Mouse (Mus musculus) limb, embryonic 15.5 days (tissue): ENCODE measurements around the gene Gabarapl2. TPM values are rescaled to one million over a fixed set of nuclear protein-coding genes. Genes with fewer than 3 reads are reported as not detected.
A peak's percentile ranks its signal among the peaks of the same experiment; 100 is the strongest.

ENCODE experiments used
- ATAC-seq: fragments of 200-750 bp; cut with Nextera tagmentation; 2 replicates; pipeline ENCODE4 v1.8.0; 2017; ENCODE audit warnings: low read depth, moderate TSS enrichment; ENCODE audit not compliant: insufficient number of reproducible peaks, low FRiP score, low TSS enrichment
- H3K27ac ChIP-seq: fragments of 300-500 bp; sonication (generic); 2 replicates; pipeline ENCODE4 v1.5.1; 2015; ENCODE audit warnings: moderate library complexity, mild to moderate bottlenecking, inconsistent platforms
- H3K27me3 ChIP-seq: fragments of 300-500 bp; sonication (generic); 2 replicates; pipeline ENCODE4 v1.6.1; 2015; ENCODE audit warnings: inconsistent platforms
- H3K36me3 ChIP-seq: fragments of 300-500 bp; sonication (generic); 2 replicates; pipeline ENCODE4 v1.6.1; 2015; ENCODE audit warnings: inconsistent platforms
- H3K4me1 ChIP-seq: fragments of 300-500 bp; sonication (generic); 2 replicates; pipeline ENCODE4 v1.6.1; 2015; ENCODE audit warnings: inconsistent platforms
- H3K4me2 ChIP-seq: fragments of 300-500 bp; sonication (generic); 2 replicates; pipeline ENCODE4 v1.6.1; 2015; ENCODE audit warnings: mild to moderate bottlenecking, inconsistent platforms
- H3K4me3 ChIP-seq: fragments of 300-500 bp; sonication (generic); 2 replicates; pipeline ENCODE4 v1.5.1; 2015; ENCODE audit warnings: mild to moderate bottlenecking, inconsistent platforms
- H3K9ac ChIP-seq: fragments of 300-500 bp; sonication (generic); 2 replicates; pipeline ENCODE4 v1.6.1; 2015; ENCODE audit warnings: inconsistent platforms
- H3K9me3 ChIP-seq: fragments of 300-500 bp; sonication (generic); 2 replicates; pipeline ENCODE4 v1.6.1; 2016; ENCODE audit warnings: inconsistent platforms
- WGBS: fragments of 180-500 bp; shearing (Covaris S2); methylation state at CpG from one replicate; pipeline ENCODE4 v1.1.7; 2015; 5-methylcytosine and 5-hydroxymethylcytosine counted together
- polyA plus RNA-seq: library from polyadenylated mRNA; unstranded; fragments of >200 nt; fragmentation: Nextera tagmentation; extraction: Ambion mirVana; gene quantifications from 2 replicates; pipeline ENCODE4 v1.2.1, GENCODE M21; 2015

The Gabarapl2 gene
- 165 and 166 TPM in 2 replicates for polyA plus RNA-seq

DNA sequence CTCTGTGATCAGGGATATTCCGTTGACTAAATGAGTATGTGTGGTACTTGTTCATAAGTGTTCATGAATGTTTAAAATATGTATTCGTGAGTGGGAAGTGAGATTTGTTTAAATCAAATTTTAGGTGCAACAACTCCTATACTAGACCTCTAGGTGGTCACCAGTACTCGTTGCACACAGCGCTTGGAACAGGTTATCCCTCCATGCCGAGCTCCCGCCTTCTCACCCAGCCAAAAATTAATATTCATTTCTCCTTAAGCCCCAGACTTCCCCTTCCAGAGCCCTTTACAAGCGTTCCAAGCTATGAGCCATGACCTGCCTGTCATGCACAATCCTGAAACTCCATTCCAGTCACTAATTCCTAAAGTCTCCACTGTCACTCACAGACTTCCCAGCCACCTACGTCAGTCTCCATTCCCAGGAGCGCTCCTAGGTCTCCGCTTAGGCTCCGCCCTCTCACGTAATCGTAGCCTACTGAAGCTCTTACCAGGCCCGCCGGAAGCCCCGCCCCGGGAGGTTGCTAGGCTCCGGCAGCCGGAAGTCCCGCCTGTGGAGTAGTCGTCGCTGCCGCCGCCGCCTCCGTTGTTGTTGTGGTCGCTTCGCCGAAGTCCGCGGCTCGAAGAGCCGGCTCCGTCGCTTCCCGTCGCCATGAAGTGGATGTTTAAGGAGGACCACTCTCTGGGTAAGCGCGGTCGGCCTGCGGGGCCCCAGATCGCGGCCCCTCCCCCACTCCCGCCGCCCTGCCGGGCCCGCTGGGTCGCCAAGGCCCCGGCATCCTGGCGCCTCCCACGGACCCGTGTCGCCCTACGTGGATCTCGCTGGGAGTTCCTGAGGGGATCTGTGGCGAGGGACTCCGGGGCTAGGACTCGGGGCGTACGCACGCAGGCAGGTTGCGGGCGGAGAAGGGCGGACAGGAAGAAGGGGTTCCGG lies at the start of gene Gabarapl2:
Gene Gabarapl2 (plus strand): TSS at position 533 of the 930 bp plus-strand sequence.
- peak within 1 kb of the TSS; percentile 66 for H3K9ac ChIP-seq
- H3K4me2 ChIP-seq, result peak within 1 kb of the TSS; percentile 91
- peaks cover 20% of the 10 kb centered on the region for H3K4me1 ChIP-seq
- ATAC-seq, result peak; percentile 94
- no peaks in the 10 kb centered on the region for H3K27me3 ChIP-seq
- WGBS, result under 1% methylated on average over 64 of the region's 65 CpGs
- H3K4me3 ChIP-seq, result peak within 1 kb of the TSS; percentile 83
- peaks cover 28% of the 10 kb centered on the region for H3K36me3 ChIP-seq
- H3K27ac ChIP-seq, result peak within 1 kb of the TSS; percentile 76
- H3K9me3 ChIP-seq, result no peaks in the 10 kb centered on the region

DNA sequence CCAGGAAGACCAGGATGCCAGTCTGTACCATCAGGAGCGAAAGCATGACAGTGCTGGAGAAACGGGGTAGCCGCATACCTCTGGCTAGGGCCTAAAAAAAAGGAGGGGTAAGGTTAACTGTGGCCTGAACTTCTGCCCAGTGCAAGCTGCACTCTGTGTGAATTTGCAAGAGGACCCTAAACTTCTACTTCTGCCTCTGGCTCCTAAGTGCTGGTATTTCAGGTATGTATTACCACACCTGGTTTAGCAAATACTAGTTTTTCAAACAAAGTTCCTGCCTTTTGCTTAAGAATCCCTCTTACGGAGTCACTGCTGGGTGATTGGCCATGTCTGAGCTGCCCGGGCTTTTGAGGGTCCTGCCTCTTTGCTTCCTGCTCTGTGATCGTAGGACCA lies 49.6 kb upstream of the Gabarapl2 start:
- no peak overlapping the region for H3K9ac ChIP-seq
- 55% methylated on average over 6 of the region's 6 CpGs for WGBS
- no peak overlapping the region for H3K27ac ChIP-seq
- H3K9me3 ChIP-seq, result no peaks in the 10 kb centered on the region
- H3K4me1 ChIP-seq, result peaks cover 18% of the 10 kb centered on the region
- H3K36me3 ChIP-seq, result no peaks in the 10 kb centered on the region
- no peak overlapping the region for H3K4me2 ChIP-seq
- peaks cover 33% of the 10 kb centered on the region for H3K27me3 ChIP-seq
- H3K4me3 ChIP-seq, result no peak overlapping the region
- no peak for ATAC-seq

DNA sequence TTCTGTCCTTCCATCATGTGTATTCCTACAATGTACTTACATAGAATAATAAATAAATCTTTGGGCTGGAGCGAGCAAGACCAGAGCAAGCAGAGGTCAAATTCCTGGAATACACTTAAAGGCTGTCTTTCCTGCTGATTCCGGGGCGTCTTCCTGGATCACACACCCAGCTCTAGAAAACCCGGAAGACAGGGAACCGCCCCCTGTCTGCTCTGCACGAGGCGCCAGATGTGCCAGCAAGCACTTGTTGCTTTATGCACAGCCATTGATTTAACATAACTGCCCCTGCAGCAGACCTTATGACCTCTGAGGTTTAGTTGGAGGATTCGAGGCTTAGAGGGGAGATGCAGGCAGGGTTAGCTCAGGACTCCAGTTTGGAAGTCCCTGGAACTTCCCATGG lies 48.5 kb upstream of the Gabarapl2 start:
- H3K27ac ChIP-seq, result no peak overlapping the region
- H3K4me1 ChIP-seq, result peaks cover 18% of the 10 kb centered on the region
- no peak overlapping the region for H3K9ac ChIP-seq
- WGBS, result 19% methylated on average over 8 of the region's 8 CpGs
- peaks cover 33% of the 10 kb centered on the region for H3K27me3 ChIP-seq
- H3K36me3 ChIP-seq, result no peaks in the 10 kb centered on the region
- no peaks in the 10 kb centered on the region for H3K9me3 ChIP-seq
- no peak for ATAC-seq
- no peak overlapping the region for H3K4me2 ChIP-seq
- H3K4me3 ChIP-seq, result no peak overlapping the region

DNA sequence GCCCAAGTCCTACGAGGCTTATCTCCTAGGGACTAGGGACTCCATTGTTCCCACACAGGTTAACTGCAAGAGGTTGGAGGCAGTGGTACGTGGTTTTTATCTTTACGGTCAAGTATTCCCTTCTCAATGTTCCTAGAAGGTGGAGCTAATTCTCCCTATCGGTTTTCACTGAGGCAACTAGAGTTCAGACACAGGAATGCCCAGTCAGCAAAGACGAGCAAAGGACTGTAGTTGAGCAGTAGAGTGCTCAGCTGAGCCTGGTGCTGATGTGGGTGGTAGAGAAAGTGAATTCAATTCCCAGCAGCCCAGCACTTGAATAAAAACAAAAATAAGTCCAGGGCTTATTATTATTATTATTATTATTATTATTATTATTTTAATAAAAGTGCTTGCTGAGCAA lies 47.9 kb upstream of the Gabarapl2 start:
- 55% methylated on average over 5 of the region's 5 CpGs for WGBS
- Histone ChIP-seq H3K27ac (no peak overlapping the region), H3K36me3 (no peaks in the 10 kb centered on the region), H3K9ac (no peak overlapping the region), H3K4me3 (no peak overlapping the region), H3K27me3 (peaks cover 33% of the 10 kb centered on the region), H3K4me1 (peaks cover 18% of the 10 kb centered on the region), H3K4me2 (no peak overlapping the region), H3K9me3 (no peaks in the 10 kb centered on the region)
- no peak for ATAC-seq

DNA sequence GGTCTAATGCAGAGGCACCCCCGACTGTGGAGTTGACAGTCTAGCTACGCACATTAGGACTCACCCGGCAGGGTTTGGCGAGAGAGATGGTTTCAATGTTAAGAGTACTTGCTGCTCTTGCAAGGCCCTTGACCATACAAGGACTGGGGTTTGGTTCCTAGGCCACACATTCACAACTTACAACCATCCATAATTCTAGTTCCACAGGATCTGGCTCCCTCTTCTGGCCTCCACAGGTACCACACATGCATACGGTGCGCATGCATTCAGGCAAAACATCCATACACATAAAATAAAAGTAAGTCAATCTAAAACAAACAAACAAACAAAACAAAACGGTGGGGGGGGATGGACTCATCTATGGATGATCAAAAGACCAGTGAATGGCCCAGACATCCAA lies 45.5 kb upstream of the Gabarapl2 start:
- Histone ChIP-seq H3K9me3 (no peaks in the 10 kb centered on the region), H3K4me1 (peaks cover 6% of the 10 kb centered on the region), H3K27ac (no peak overlapping the region), H3K4me2 (no peak overlapping the region), H3K36me3 (no peaks in the 10 kb centered on the region), H3K4me3 (no peak overlapping the region), H3K27me3 (peaks cover 22% of the 10 kb centered on the region), H3K9ac (no peak overlapping the region)
- no peak for ATAC-seq
- WGBS, result 85% methylated on average over 7 of the region's 7 CpGs

DNA sequence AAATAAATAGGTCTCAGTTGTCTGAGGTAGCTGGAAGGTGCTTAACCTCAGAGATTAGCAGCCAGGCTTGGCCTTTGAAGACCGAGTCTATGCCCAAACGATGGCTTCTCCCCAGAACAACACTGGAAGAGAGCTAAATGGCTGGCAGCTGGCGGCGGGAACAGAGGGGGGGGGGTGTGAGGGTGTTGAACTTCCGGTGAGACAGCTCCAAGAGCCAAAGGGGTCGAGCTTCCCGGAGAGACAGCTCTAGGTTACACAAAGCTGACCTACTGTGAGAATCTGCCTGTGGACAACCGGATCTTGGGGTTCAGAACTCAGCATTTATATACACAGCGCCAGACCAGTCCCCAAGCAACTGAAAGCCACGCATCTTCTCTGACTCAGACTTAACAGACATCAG lies 41.9 kb upstream of the Gabarapl2 start:
- Histone ChIP-seq H3K4me2 (no peak overlapping the region), H3K9me3 (no peaks in the 10 kb centered on the region), H3K36me3 (no peaks in the 10 kb centered on the region), H3K4me3 (no peak overlapping the region), H3K27ac (no peak overlapping the region), H3K9ac (no peak overlapping the region), H3K4me1 (no peaks in the 10 kb centered on the region), H3K27me3 (no peaks in the 10 kb centered on the region)
- no peak for ATAC-seq
- 41% methylated on average over 10 of the region's 10 CpGs for WGBS

DNA sequence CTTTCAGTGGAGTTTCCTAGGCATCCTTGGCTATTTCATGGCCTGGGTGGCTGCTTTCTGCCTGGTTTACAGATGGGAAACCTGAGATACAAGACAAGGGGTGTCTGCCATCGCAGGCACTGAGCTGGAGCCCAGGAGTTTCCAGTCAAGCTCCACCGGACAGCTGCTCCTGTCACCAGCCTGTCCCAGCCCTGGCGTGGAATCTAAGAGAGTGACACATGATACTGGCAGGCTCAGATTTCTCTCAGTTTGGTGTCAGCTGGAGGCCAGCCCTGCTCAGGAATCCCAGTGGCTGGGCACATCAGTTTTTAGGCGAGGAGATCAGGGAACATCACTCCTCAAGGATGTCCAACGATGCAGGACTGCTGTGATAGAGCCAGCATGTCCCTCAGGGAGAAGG lies 38.4 kb upstream of the Gabarapl2 start:
- Histone ChIP-seq H3K27me3 (no peaks in the 10 kb centered on the region), H3K4me2 (no peak overlapping the region), H3K4me1 (peaks cover 9% of the 10 kb centered on the region; the same call in 1 of the 2 replicates), H3K9ac (no peak overlapping the region), H3K36me3 (no peaks in the 10 kb centered on the region), H3K27ac (no peak overlapping the region), H3K9me3 (no peaks in the 10 kb centered on the region), H3K4me3 (no peak overlapping the region)
- WGBS, result 20% methylated on average over 5 of the region's 5 CpGs
- peak; percentile 62 for ATAC-seq

DNA sequence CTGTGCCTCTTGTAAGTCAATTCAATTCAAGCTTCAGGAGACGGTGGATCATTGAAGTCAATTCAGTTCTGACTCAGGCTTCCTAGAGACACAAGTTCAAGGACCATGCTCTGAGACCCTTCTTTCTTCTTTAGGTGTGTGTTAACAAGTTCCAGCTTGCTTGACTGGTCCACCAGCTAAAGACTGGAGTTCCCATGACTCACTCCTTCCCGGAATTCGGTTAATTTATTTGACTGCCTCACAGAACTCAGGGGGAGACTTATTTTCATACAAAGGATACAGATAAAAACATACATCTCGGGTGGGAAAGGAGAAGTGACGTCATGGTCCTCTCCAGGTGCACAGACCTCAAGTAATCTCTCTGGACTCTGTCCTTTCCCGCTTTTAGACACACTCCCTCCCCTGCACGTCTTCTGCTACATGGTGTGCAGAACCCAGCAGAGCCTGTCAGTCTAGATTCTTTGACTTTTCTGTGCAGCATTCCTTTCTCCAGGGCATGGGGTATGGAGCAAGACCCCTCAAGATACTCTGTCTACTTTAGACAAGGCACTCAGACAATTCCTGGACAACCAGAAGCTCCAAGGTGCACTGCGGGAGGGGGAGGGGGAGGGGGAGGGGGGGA lies 34.9 kb upstream of the Gabarapl2 start:
- Histone ChIP-seq H3K36me3 (no peaks in the 10 kb centered on the region), H3K4me2 (no peak overlapping the region), H3K9ac (no peak overlapping the region), H3K4me3 (no peak overlapping the region), H3K9me3 (no peaks in the 10 kb centered on the region), H3K4me1 (peaks cover 25% of the 10 kb centered on the region), H3K27ac (peak overlapping the region; percentile 23), H3K27me3 (peaks cover 11% of the 10 kb centered on the region)
- 44% methylated on average over 7 of the region's 8 CpGs for WGBS
- ATAC-seq, result no peak

DNA sequence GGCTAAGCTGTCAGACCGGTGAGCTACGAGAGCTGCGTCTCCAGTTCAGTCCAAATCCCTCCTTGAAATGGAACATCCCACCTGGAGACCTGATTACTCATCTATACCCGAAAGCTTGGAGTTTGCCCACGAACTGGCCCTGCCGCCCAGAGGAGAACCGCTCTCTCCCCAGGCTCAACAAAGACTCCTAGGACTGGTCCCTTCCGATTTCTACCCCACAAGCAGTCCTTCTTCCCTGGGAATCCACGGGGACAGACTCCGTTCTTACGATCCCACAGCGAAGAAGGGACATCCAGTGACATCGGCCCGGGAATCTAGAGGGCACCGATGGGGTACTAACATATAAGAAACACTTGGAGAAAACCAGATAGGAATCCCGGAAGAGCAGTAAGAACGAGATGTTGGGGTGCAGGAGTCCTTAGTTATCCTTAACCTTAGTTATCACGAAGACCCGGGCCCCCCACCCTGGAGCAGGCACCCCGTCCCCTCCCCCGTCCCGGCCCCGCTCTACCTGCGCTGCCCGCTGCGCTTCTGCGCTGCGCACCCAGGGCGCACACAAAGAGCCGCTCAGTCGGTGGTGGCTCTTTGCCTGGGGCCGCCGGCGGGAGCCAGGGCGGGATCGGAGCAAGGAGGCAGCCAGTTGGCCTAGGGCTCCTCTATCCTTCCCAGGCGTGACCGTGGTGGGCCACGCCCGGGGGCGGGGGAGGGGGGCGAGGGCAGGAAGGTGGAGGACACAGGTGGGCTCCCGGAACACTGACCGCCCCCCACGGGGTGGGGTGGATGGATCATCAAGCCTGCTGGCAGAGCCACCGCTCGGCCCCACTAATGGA lies 30.7 kb upstream of the Gabarapl2 start, which contains the start of gene Chst5:
Gene Chst5 (minus strand): TSS at position 827 of the 830 bp plus-strand sequence.
- peak within 1 kb of the TSS; percentile 33; the same call in 1 of the 2 replicates for H3K27ac ChIP-seq
- 8% methylated on average over 46 of the region's 47 CpGs for WGBS
- H3K9me3 ChIP-seq, result no peaks in the 10 kb centered on the region
- ATAC-seq, result no peak
- H3K4me2 ChIP-seq, result peak within 1 kb of the TSS; percentile 69
- peaks cover 40% of the 10 kb centered on the region for H3K4me1 ChIP-seq
- H3K4me3 ChIP-seq, result peak within 1 kb of the TSS; percentile 41
- peaks cover 11% of the 10 kb centered on the region for H3K27me3 ChIP-seq
- no peaks in the 10 kb centered on the region for H3K36me3 ChIP-seq
- H3K9ac ChIP-seq, result peak within 1 kb of the TSS; percentile 15; the same call in 1 of the 2 replicates

DNA sequence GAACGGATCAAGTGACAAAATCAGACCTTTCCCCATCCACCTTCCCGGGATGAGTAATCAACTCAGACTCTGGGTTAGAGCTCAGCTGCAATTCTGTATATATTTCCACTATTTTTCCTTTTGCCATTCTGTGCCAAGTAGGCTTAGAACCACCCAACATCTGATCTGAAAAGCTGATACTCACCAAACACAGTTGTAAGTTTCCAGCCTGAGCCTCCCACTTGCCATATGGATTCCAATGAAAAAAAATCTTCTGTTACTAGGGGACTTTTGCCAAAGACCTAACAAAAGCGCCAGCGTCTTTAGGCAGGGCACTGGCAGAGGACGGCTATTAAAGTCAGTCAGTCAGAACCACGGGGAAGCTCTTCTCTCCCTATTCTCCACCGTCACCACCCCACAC lies 28.9 kb upstream of the Gabarapl2 start:
- ATAC-seq, result no peak
- WGBS, result 45% methylated on average over 7 of the region's 7 CpGs
- no peak overlapping the region for H3K9ac ChIP-seq

DNA sequence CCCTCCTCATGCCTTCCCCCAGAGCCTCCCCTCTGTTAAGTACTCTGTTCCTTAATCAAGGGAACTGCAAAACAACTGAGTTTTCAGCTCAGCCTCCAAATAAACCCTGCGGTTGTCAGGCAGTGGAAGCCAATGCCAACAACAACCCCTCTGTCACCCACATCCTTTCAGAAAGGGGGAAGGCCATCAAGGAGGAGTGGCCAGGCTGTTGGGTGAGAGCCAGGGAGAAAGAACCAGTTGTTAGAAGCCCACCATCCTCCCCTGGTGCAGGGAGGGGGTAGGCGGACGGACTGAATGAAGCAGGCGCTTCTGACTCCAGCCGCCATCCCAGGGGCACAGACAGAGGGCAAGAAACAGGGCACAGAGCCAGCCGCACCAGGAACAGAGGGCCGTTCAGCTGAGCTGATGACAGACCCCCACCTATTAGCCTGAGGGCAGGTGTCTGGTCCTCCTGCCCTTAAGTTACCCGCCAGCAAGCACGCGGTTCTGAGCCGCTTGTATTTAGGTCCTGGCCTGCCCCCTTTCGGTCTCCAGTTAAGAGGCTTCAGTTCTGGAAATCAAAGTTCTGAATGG lies 27.6 kb upstream of the Gabarapl2 start:
- 46% methylated on average over 12 of the region's 12 CpGs for WGBS
- ATAC-seq, result peak; percentile 44; the same call in 1 of the 2 replicates
- peaks cover 33% of the 10 kb centered on the region for H3K4me1 ChIP-seq

More for the DNA sequence above, 28.9 kb upstream of the Gabarapl2 start:
- H3K27ac ChIP-seq, result no peak overlapping the region
- H3K27me3 ChIP-seq, result peaks cover 11% of the 10 kb centered on the region
- 0 out of 2 replicates have a peak, but pooled peaks cover 3% of the 10 kb centered on the region for H3K36me3 ChIP-seq
- H3K4me2 ChIP-seq, result no peak overlapping the region
- no peak overlapping the region for H3K4me3 ChIP-seq
- no peaks in the 10 kb centered on the region for H3K9me3 ChIP-seq
- H3K4me1 ChIP-seq, result peaks cover 33% of the 10 kb centered on the region

More for the DNA sequence above, 27.6 kb upstream of the Gabarapl2 start:
- Histone ChIP-seq H3K4me2 (0 out of 2 replicates have a peak overlapping the region, but pooled peaks have one; percentile 6), H3K9me3 (no peaks in the 10 kb centered on the region), H3K9ac (no peak overlapping the region), H3K27me3 (peaks cover 11% of the 10 kb centered on the region), H3K4me3 (no peak overlapping the region), H3K27ac (peak overlapping the region; percentile 11; the same call in 1 of the 2 replicates), H3K36me3 (peaks cover 7% of the 10 kb centered on the region)
